7 mouse cellular contexts compared by ENCODE assay signal in the genomic region with DNA sequence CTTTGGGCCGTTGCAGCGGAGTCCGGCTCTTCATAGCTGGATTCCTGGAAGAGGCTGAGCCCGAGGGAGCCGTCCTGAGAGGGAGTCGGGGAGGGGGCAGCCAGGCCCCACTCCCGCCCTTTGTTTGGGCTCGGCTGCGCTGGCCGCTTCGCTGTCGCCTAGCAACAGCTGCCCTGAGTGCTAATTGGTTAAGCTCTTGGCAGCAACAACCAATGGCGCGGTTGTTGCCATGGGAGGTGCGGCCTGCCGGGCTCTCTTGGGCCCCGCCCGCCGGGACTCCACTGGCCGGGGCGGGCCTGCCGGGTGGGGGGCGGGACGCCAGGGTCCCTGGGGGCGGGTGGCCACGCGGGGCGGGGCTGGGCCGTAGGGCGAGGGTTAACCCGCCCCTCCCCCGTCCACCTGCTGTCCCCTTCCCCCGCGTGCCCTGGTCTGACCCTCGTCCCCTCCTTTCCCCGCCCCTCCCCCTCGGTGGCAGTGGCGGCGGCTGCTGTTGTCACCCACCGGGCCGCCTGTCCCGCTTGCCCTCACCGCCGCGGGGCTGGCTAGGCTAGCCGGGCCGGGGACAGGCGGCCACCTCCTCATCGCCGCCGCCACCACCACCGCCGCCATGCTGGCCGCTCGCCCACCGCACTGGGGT. TPM values are rescaled to one million over a fixed set of nuclear protein-coding genes. Genes with fewer than 3 reads are reported as not detected.
DNase-seq lines count a peak whose midpoint lies in the region; ATAC-seq lines count a peak whose summit lies in the region.

No protein-coding gene starts in this region.

- peak overlapping the region; percentile 96 for H3K4me3 ChIP-seq in embryonic facial prominence, embryonic 11.5 days (ENCODE audit: low read depth, low read length)
- H3K4me3 ChIP-seq in limb, embryonic 10.5 days: peak overlapping the region; percentile 95
- H3K4me3 ChIP-seq in midbrain, embryonic 13.5 days (replicated peaks): peak overlapping the region; percentile 95

- H3K4me1 ChIP-seq in embryonic facial prominence, embryonic 11.5 days (ENCODE audit: control insufficient read depth, insufficient read depth, low read length): no peaks in the 10 kb centered on the region
- H3K4me1 ChIP-seq in limb, embryonic 10.5 days: peaks cover 16% of the 10 kb centered on the region
- peaks cover 14% of the 10 kb centered on the region for H3K4me1 ChIP-seq in midbrain, embryonic 13.5 days (replicated peaks)

- no peaks in the 10 kb centered on the region for H3K9me3 ChIP-seq in embryonic facial prominence, embryonic 11.5 days (replicated peaks; ENCODE audit: control insufficient read depth, low read length)
- H3K9me3 ChIP-seq in limb, embryonic 10.5 days (replicated peaks): no peaks in the 10 kb centered on the region
- no peaks in the 10 kb centered on the region for H3K9me3 ChIP-seq in midbrain, embryonic 13.5 days

- peak overlapping the region; percentile 91 for H3K27ac ChIP-seq in embryonic facial prominence, embryonic 11.5 days (replicated peaks; ENCODE audit: low read depth, low read length)
- H3K27ac ChIP-seq in limb, embryonic 10.5 days: peak overlapping the region; percentile 99
- H3K27ac ChIP-seq in midbrain, embryonic 13.5 days: peak overlapping the region; percentile 97

- H3K27me3 ChIP-seq in embryonic facial prominence, embryonic 11.5 days (ENCODE audit: control insufficient read depth, insufficient read depth, low read length): no peaks in the 10 kb centered on the region
- H3K27me3 ChIP-seq in limb, embryonic 10.5 days (ENCODE audit: low read depth, poor library complexity, severe bottlenecking): no peaks in the 10 kb centered on the region
- no peaks in the 10 kb centered on the region for H3K27me3 ChIP-seq in midbrain, embryonic 13.5 days

- H3K9ac ChIP-seq in embryonic facial prominence, embryonic 11.5 days (replicated peaks; ENCODE audit: low read length): peak overlapping the region; percentile 93
- peak overlapping the region; percentile 96 for H3K9ac ChIP-seq in midbrain, embryonic 13.5 days (replicated peaks)

- whole genome bisulfite sequencing in embryonic facial prominence, embryonic 11.5 days: under 1% methylated on average over 35 of the region's 56 CpGs
- 1% methylated on average over 48 of the region's 56 CpGs for WGBS in limb, embryonic 10.5 days
- WGBS in midbrain, embryonic 13.5 days: under 1% methylated on average over 44 of the region's 56 CpGs

- peak; percentile 94 for ATAC-seq in embryonic facial prominence, embryonic 11.5 days (replicated peaks; ENCODE audit: insufficient number of reproducible peaks, low FRiP score, low TSS enrichment, low read depth)
- ATAC-seq in granulocyte monocyte progenitor cell, adult 5-6 weeks (replicated peaks; ENCODE audit: poor library complexity, severe bottlenecking): peak; percentile 74
- ATAC-seq in midbrain, embryonic 13.5 days: peak; percentile 95

- DNase-seq in adrenal gland, postnatal 14 days: peak; percentile 97
- DNase-seq in embryonic facial prominence, embryonic 11.5 days (ENCODE audit: low spot score): peak; percentile 97
- DNase-seq in kidney, adult 11 months: peak; percentile 97
- DNase-seq in limb, embryonic 10.5 days (ENCODE audit: low spot score): peak; percentile 94
- peak; percentile 86 for DNase-seq in spleen, adult 12 weeks (ENCODE audit: low spot score)

- peak overlapping the region; percentile 83 for H3K4me2 ChIP-seq in embryonic facial prominence, embryonic 11.5 days (ENCODE audit: low read depth, low read length)
- peak overlapping the region; percentile 86 for H3K4me2 ChIP-seq in midbrain, embryonic 13.5 days (replicated peaks)

- H3K36me3 ChIP-seq in embryonic facial prominence, embryonic 11.5 days (replicated peaks; ENCODE audit: control insufficient read depth, insufficient read depth, low read depth, low read length): peaks cover 33% of the 10 kb centered on the region
- peaks cover 85% of the 10 kb centered on the region for H3K36me3 ChIP-seq in limb, embryonic 10.5 days
- H3K36me3 ChIP-seq in midbrain, embryonic 13.5 days: peaks cover 73% of the 10 kb centered on the region

RNA-seq across cellular contexts. Expression of a gene that starts 0.6 kb away (rescaled TPM):
- total RNA-seq in adrenal gland, postnatal 14 days (2021): 34.7 and 35.0 TPM in 2 replicates
- 14.1 and 14.3 TPM in 2 replicates for polyA plus RNA-seq in embryonic facial prominence, embryonic 11.5 days (2014; fragmentation: Nextera tagmentation; extraction: Ambion mirVana)
- total RNA-seq in granulocyte monocyte progenitor cell, adult 5-6 weeks (2014; fragmentation: Nextera tagmentation): 1.2 and 4.1 TPM in 2 replicates
- total RNA-seq in granulocyte monocyte progenitor cell, adult 5-6 weeks (2017): 2.3 and 3.2 TPM in 2 replicates
- 13.4 and 21.0 TPM in 2 replicates for polyA plus RNA-seq in limb, embryonic 10.5 days (2016; fragmentation: Nextera tagmentation; extraction: Ambion mirVana)
- 18.5 and 20.8 TPM in 2 replicates for polyA plus RNA-seq in midbrain, embryonic 13.5 days (2015; fragmentation: Nextera tagmentation; extraction: Ambion mirVana)

RNA-seq across cellular contexts. Expression of a gene that starts 10.3 kb away (rescaled TPM):
- 111 and 122 TPM in 2 replicates for total RNA-seq in adrenal gland, postnatal 14 days (2021)
- polyA plus RNA-seq in embryonic facial prominence, embryonic 11.5 days (2014; fragmentation: Nextera tagmentation; extraction: Ambion mirVana): 40.5 and 46.6 TPM in 2 replicates
- 226 and 268 TPM in 2 replicates for total RNA-seq in granulocyte monocyte progenitor cell, adult 5-6 weeks (2014; fragmentation: Nextera tagmentation)
- 234 and 267 TPM in 2 replicates for total RNA-seq in granulocyte monocyte progenitor cell, adult 5-6 weeks (2017)
- polyA plus RNA-seq in limb, embryonic 10.5 days (2016; fragmentation: Nextera tagmentation; extraction: Ambion mirVana): 166 and 214 TPM in 2 replicates
- 89.5 and 98.1 TPM in 2 replicates for polyA plus RNA-seq in midbrain, embryonic 13.5 days (2015; fragmentation: Nextera tagmentation; extraction: Ambion mirVana)

RNA-seq across cellular contexts. Expression of a gene that starts 50.6 kb away (rescaled TPM):
- not detected in 2 replicates for total RNA-seq in adrenal gland, postnatal 14 days (2021)
- polyA plus RNA-seq in embryonic facial prominence, embryonic 11.5 days (2014; fragmentation: Nextera tagmentation; extraction: Ambion mirVana): 0.06 TPM in 1 of 2 replicates, not detected in the other
- not detected in 2 replicates for total RNA-seq in granulocyte monocyte progenitor cell, adult 5-6 weeks (2014; fragmentation: Nextera tagmentation)
- total RNA-seq in granulocyte monocyte progenitor cell, adult 5-6 weeks (2017): not detected in 2 replicates
- 0.01 TPM in 1 of 2 replicates, not detected in the other for polyA plus RNA-seq in limb, embryonic 10.5 days (2016; fragmentation: Nextera tagmentation; extraction: Ambion mirVana)
- 0.05 TPM in 2 replicates for polyA plus RNA-seq in midbrain, embryonic 13.5 days (2015; fragmentation: Nextera tagmentation; extraction: Ambion mirVana)

Comparison
In these comparisons a context has a peak if more than half of its experiments do, and no peak if none do; other contexts are left out.
1. Peak in every context shown above with its lines: DNase-seq, ATAC-seq, H3K4me3 ChIP-seq and H3K27ac ChIP-seq.